Comparison of ENCODE assay signal across 15 mouse cellular contexts in genomic region chr16:60395306-60395705, GRCm38 (mm10).
DNase-seq lines count a peak whose midpoint lies in the region; ATAC-seq and TF ChIP-seq lines count a peak whose summit lies in the region.
"Had no signal": no experiment of that assay in that cellular context is flagged by ENCODE, and none has a peak within 500 bp of the region (broad histone marks: within the 10 kb centered on the region; RNA-seq: fewer than 3 reads in every experiment).

No protein-coding gene starts in this region.

- no peaks in the 10 kb centered on the region for H3K4me1 ChIP-seq in hindbrain, embryonic 14.5 days (replicated peaks; ENCODE audit: control insufficient read depth, insufficient read depth, low read length)
- H3K4me1 ChIP-seq in hindbrain, embryonic 10.5 days (replicated peaks), result no peaks in the 10 kb centered on the region
- no peaks in the 10 kb centered on the region for H3K4me1 ChIP-seq in stomach, postnatal 0 days (replicated peaks; ENCODE audit: control insufficient read depth, insufficient read depth)
- H3K4me1 ChIP-seq: embryonic facial prominence, embryonic 10.5 days; intestine, embryonic 15.5 days had no signal

- H3K27ac ChIP-seq in hindbrain, embryonic 14.5 days, result no peak overlapping the region
- H3K27ac ChIP-seq in hindbrain, embryonic 10.5 days, result no peak overlapping the region
- no peak overlapping the region for H3K27ac ChIP-seq in stomach, postnatal 0 days (replicated peaks)
- H3K27ac ChIP-seq: embryonic facial prominence, embryonic 10.5 days; intestine, embryonic 15.5 days; liver, embryonic 14.5 days; midbrain, embryonic 13.5 days had no signal

- no peak for TF ChIP-seq EP300 in stomach, postnatal 0 days (optimal IDR thresholded peaks at IDR 0.05)

- no peaks in the 10 kb centered on the region for H3K9me3 ChIP-seq in hindbrain, embryonic 14.5 days (ENCODE audit: control insufficient read depth, low read length)
- no peaks in the 10 kb centered on the region for H3K9me3 ChIP-seq in hindbrain, embryonic 10.5 days
- H3K9me3 ChIP-seq in stomach, postnatal 0 days (ENCODE audit: control insufficient read depth, low read length), result no peaks in the 10 kb centered on the region
- H3K9me3 ChIP-seq: embryonic facial prominence, embryonic 10.5 days; intestine, embryonic 15.5 days; midbrain, embryonic 13.5 days had no signal

- ATAC-seq in hindbrain, embryonic 14.5 days (ENCODE audit: low FRiP score), result 0 out of 2 replicates have a peak, but pooled peaks have one; percentile 24
- ATAC-seq in stomach, postnatal 0 days (ENCODE audit: low FRiP score, low TSS enrichment), result no peak
- ATAC-seq: intestine, embryonic 15.5 days; midbrain, embryonic 13.5 days had no signal

- no peaks in the 10 kb centered on the region for H3K36me3 ChIP-seq in hindbrain, embryonic 14.5 days (replicated peaks; ENCODE audit: control insufficient read depth, insufficient read depth)
- no peaks in the 10 kb centered on the region for H3K36me3 ChIP-seq in hindbrain, embryonic 10.5 days
- H3K36me3 ChIP-seq in stomach, postnatal 0 days (ENCODE audit: control insufficient read depth, insufficient read depth, low read length), result no peaks in the 10 kb centered on the region
- H3K36me3 ChIP-seq: embryonic facial prominence, embryonic 10.5 days; intestine, embryonic 15.5 days; midbrain, embryonic 13.5 days had no signal

- H3K27me3 ChIP-seq in hindbrain, embryonic 14.5 days (ENCODE audit: control insufficient read depth, insufficient read depth, low read length), result no peaks in the 10 kb centered on the region
- no peaks in the 10 kb centered on the region for H3K27me3 ChIP-seq in hindbrain, embryonic 10.5 days (ENCODE audit: insufficient read depth, poor library complexity, severe bottlenecking)
- H3K27me3 ChIP-seq in stomach, postnatal 0 days (ENCODE audit: control insufficient read depth, insufficient read depth, low read length), result no peaks in the 10 kb centered on the region
- H3K27me3 ChIP-seq: intestine, embryonic 15.5 days; midbrain, embryonic 13.5 days had no signal

- no peak for TF ChIP-seq CTCF in stomach, postnatal 0 days (IDR thresholded peaks at IDR 0.05; ENCODE audit: low read depth)

- H3K4me3 ChIP-seq in hindbrain, embryonic 14.5 days (replicated peaks; ENCODE audit: low read length), result no peak overlapping the region
- H3K4me3 ChIP-seq in hindbrain, embryonic 10.5 days, result no peak overlapping the region
- H3K4me3 ChIP-seq in stomach, postnatal 0 days (ENCODE audit: low read depth, low read length), result no peak overlapping the region
- H3K4me3 ChIP-seq: embryonic facial prominence, embryonic 10.5 days; intestine, embryonic 15.5 days; midbrain, embryonic 13.5 days had no signal

- H3K4me2 ChIP-seq in hindbrain, embryonic 14.5 days (replicated peaks), result no peak overlapping the region
- H3K4me2 ChIP-seq in stomach, postnatal 0 days (replicated peaks; ENCODE audit: low read depth), result no peak overlapping the region
- H3K4me2 ChIP-seq: intestine, embryonic 15.5 days; midbrain, embryonic 13.5 days had no signal

- H3K9ac ChIP-seq in hindbrain, embryonic 14.5 days, result no peak overlapping the region
- no peak overlapping the region for H3K9ac ChIP-seq in stomach, postnatal 0 days (ENCODE audit: low read length)
- H3K9ac ChIP-seq: intestine, embryonic 15.5 days; liver, embryonic 14.5 days; midbrain, embryonic 13.5 days had no signal

- WGBS in hindbrain, embryonic 14.5 days, result 71% methylated on average over 3 of the region's 3 CpGs
- WGBS in hindbrain, embryonic 10.5 days, result 67% methylated on average over 3 of the region's 3 CpGs
- 49% methylated on average over 3 of the region's 3 CpGs for WGBS in stomach, postnatal 0 days

- no peak for DNase-seq in hindbrain, embryonic 14.5 days (ENCODE audit: low spot score)
- no peak for DNase-seq in hindbrain, embryonic 10.5 days (ENCODE audit: low spot score)
- DNase-seq in right cerebral cortex, adult 2 months (ENCODE audit: low spot score in 2 of 2), result peak; percentile 21 to 25
- no peak for DNase-seq in right cerebral cortex, postnatal 4 days
- DNase-seq in layer of hippocampus, adult 8-10 months (ENCODE audit: low spot score in 2 of 2), result peak; percentile 61 to 74
- no peak for DNase-seq in gastrocnemius, postnatal 4 days (ENCODE audit: low spot score in 2 of 2)
- DNase-seq in stomach, postnatal 0 days (ENCODE audit: low spot score), result no peak
- DNase-seq: cerebellum, adult 11-12 months; heart, adult 11 months; heart, postnatal 4 days; thymus, postnatal 25 days had no signal

Comparison
In these comparisons a context has a peak if more than half of its experiments do, and no peak if none do; other contexts are left out.
1. DNase-seq: peak in right cerebral cortex, adult 2 months (2 of 2) and layer of hippocampus, adult 8-10 months (2 of 2); none in hindbrain, embryonic 14.5 days (single experiment), hindbrain, embryonic 10.5 days (single experiment), right cerebral cortex, postnatal 4 days (single experiment), gastrocnemius, postnatal 4 days (0 of 2) and stomach, postnatal 0 days (single experiment).